Mouse (Mus musculus) forebrain, embryonic 12.5 days (tissue): ENCODE results near the gene Cc2d2a. TPM values are rescaled to one million over a fixed set of nuclear protein-coding genes. Genes with fewer than 3 reads are reported as not detected.

ENCODE experiments used
- ATAC-seq: fragments of 200-750 bp; cut with Nextera tagmentation; 2 replicates; pipeline ENCODE4 v1.8.0; 2017; ENCODE audit warnings: moderate TSS enrichment; ENCODE audit not compliant: low FRiP score
- H3K27ac ChIP-seq: fragments of 300-500 bp; sonication (generic); 2 replicates; pipeline ENCODE4 v1.5.1; 2016; ENCODE audit warnings: mild to moderate bottlenecking
- H3K27me3 ChIP-seq: fragments of 300-500 bp; sonication (generic); 2 replicates; pipeline ENCODE4 v1.6.1; 2016; ENCODE audit warnings: mild to moderate bottlenecking
- H3K36me3 ChIP-seq: fragments of 300-500 bp; sonication (generic); replicated peaks from 2 replicates; pipeline ENCODE4 v1.6.1; 2016; ENCODE audit warnings: mild to moderate bottlenecking
- H3K4me1 ChIP-seq: fragments of 300-500 bp; sonication (generic); 2 replicates; pipeline ENCODE4 v1.6.1; 2016
- H3K4me2 ChIP-seq: fragments of 300-500 bp; sonication (generic); 2 replicates; pipeline ENCODE4 v1.6.1; 2016; ENCODE audit warnings: mild to moderate bottlenecking, moderate library complexity
- H3K4me3 ChIP-seq: fragments of 300-500 bp; sonication (generic); replicated peaks from 2 replicates; pipeline ENCODE4 v1.5.1; 2016; ENCODE audit warnings: mild to moderate bottlenecking
- H3K9ac ChIP-seq: fragments of 300-500 bp; sonication (generic); 2 replicates; pipeline ENCODE4 v1.6.1; 2016; ENCODE audit warnings: mild to moderate bottlenecking
- H3K9me3 ChIP-seq: fragments of 300-500 bp; sonication (generic); 2 replicates; pipeline ENCODE4 v1.6.1; 2016
- WGBS: fragments of 180-500 bp; shearing (Covaris S2); methylation state at CpG from one replicate; pipeline ENCODE4 v1.1.7; 2016; 5-methylcytosine and 5-hydroxymethylcytosine counted together
- polyA plus RNA-seq: library from polyadenylated mRNA; unstranded; fragments of >200 nt; fragmentation: Nextera tagmentation; extraction: Ambion mirVana; gene quantifications from 2 replicates; pipeline ENCODE4 v1.2.1, GENCODE M21; 2016

Gene Cc2d2a
- polyA plus RNA-seq, 1 experiment from 2014 or later: 10.5 TPM

- Histone ChIP-seq H3K9me3 (no peaks in the 10 kb centered on the region), H3K9ac (peak overlapping the region; percentile 67), H3K4me1 (peaks cover 5% of the 10 kb centered on the region; the same call in 1 of the 2 replicates), H3K36me3 (peaks cover 2% of the 10 kb centered on the region; the same call in 1 of the 2 replicates), H3K4me2 (peak overlapping the region; percentile 65), H3K27me3 (no peaks in the 10 kb centered on the region), H3K27ac (peak overlapping the region; percentile 88), H3K4me3 (peak overlapping the region; percentile 51)
- WGBS: 0% methylated on average over 12 of the region's 12 CpGs
- peak; percentile 95 for ATAC-seq
Measured at GRCm38 (mm10) chr5:43672177-43672911, 10.2 kb downstream of the Cc2d2a start.

- H3K9ac ChIP-seq: peak overlapping the region; percentile 67
- H3K36me3 ChIP-seq: peaks cover 2% of the 10 kb centered on the region; the same call in 1 of the 2 replicates
- peaks cover 5% of the 10 kb centered on the region; the same call in 1 of the 2 replicates for H3K4me1 ChIP-seq
- H3K27me3 ChIP-seq: no peaks in the 10 kb centered on the region
- ATAC-seq: no peak
- H3K4me2 ChIP-seq: peak overlapping the region; percentile 65
- peak overlapping the region; percentile 88; the same call in 1 of the 2 replicates for H3K27ac ChIP-seq
- no peaks in the 10 kb centered on the region for H3K9me3 ChIP-seq
- peak overlapping the region; percentile 51 for H3K4me3 ChIP-seq
- WGBS: 79% methylated on average over 2 of the region's 2 CpGs
Measured at GRCm38 (mm10) chr5:43673083-43673482, 10.9 kb downstream of the Cc2d2a start.

- peaks cover 81% of the 10 kb centered on the region for H3K36me3 ChIP-seq
- no peaks in the 10 kb centered on the region for H3K27me3 ChIP-seq
- no peak for ATAC-seq
- WGBS: 93% methylated on average over 5 of the region's 5 CpGs
- H3K4me2 ChIP-seq: no peak overlapping the region
- no peak overlapping the region for H3K9ac ChIP-seq
- no peaks in the 10 kb centered on the region for H3K9me3 ChIP-seq
- H3K4me1 ChIP-seq: no peaks in the 10 kb centered on the region
- no peak overlapping the region for H3K4me3 ChIP-seq
- no peak overlapping the region for H3K27ac ChIP-seq
Measured at GRCm38 (mm10) chr5:43685466-43685865, 23.3 kb downstream of the Cc2d2a start.

GRCm38 (mm10) chr5:43692489-43692888, 30.3 kb downstream of the Cc2d2a start:
- Histone ChIP-seq H3K9me3 (no peaks in the 10 kb centered on the region), H3K4me3 (no peak overlapping the region), H3K9ac (no peak overlapping the region), H3K27me3 (no peaks in the 10 kb centered on the region), H3K27ac (no peak overlapping the region), H3K4me1 (no peaks in the 10 kb centered on the region), H3K36me3 (peaks cover 60% of the 10 kb centered on the region), H3K4me2 (no peak overlapping the region)
- ATAC-seq: no peak
- WGBS: 88% methylated on average over 4 of the region's 4 CpGs

- Histone ChIP-seq H3K4me3 (no peak overlapping the region), H3K36me3 (peaks cover 45% of the 10 kb centered on the region), H3K27me3 (no peaks in the 10 kb centered on the region), H3K27ac (no peak overlapping the region), H3K4me1 (no peaks in the 10 kb centered on the region), H3K4me2 (no peak overlapping the region), H3K9ac (no peak overlapping the region), H3K9me3 (no peaks in the 10 kb centered on the region)
- 93% methylated on average over 3 of the region's 3 CpGs for WGBS
- no peak for ATAC-seq
Measured at GRCm38 (mm10) chr5:43697133-43697532, 35.0 kb downstream of the Cc2d2a start.

GRCm38 (mm10) chr5:43699240-43699639, 37.1 kb downstream of the Cc2d2a start:
- Histone ChIP-seq H3K9me3 (no peaks in the 10 kb centered on the region), H3K9ac (no peak overlapping the region), H3K27me3 (no peaks in the 10 kb centered on the region), H3K4me3 (no peak overlapping the region), H3K27ac (no peak overlapping the region), H3K4me2 (no peak overlapping the region), H3K36me3 (peaks cover 59% of the 10 kb centered on the region), H3K4me1 (no peaks in the 10 kb centered on the region)
- ATAC-seq: no peak

GRCm38 (mm10) chr5:43721538-43722451, 59.6 kb downstream of the Cc2d2a start:
- Histone ChIP-seq H3K9ac (no peak overlapping the region), H3K9me3 (no peaks in the 10 kb centered on the region), H3K36me3 (peaks cover 38% of the 10 kb centered on the region), H3K4me3 (no peak overlapping the region), H3K4me1 (no peaks in the 10 kb centered on the region), H3K4me2 (no peak overlapping the region), H3K27ac (no peak overlapping the region), H3K27me3 (no peaks in the 10 kb centered on the region)
- 75% methylated on average over 5 of the region's 5 CpGs for WGBS
- ATAC-seq: no peak

- Histone ChIP-seq H3K27ac (no peak overlapping the region), H3K27me3 (no peaks in the 10 kb centered on the region), H3K4me2 (no peak overlapping the region), H3K4me3 (no peak overlapping the region), H3K36me3 (peaks cover 37% of the 10 kb centered on the region), H3K4me1 (no peaks in the 10 kb centered on the region), H3K9me3 (no peaks in the 10 kb centered on the region), H3K9ac (no peak overlapping the region)
- 89% methylated on average over 6 of the region's 6 CpGs for WGBS
- no peak for ATAC-seq
Measured at GRCm38 (mm10) chr5:43722452-43722783, 60.3 kb downstream of the Cc2d2a start.

- no peak overlapping the region for H3K9ac ChIP-seq
- 91% methylated on average over 7 of the region's 7 CpGs for WGBS
- H3K4me3 ChIP-seq: no peak overlapping the region
- ATAC-seq: no peak
- H3K4me2 ChIP-seq: no peak overlapping the region
- no peaks in the 10 kb centered on the region for H3K9me3 ChIP-seq
- no peak overlapping the region for H3K27ac ChIP-seq
- peaks cover 30% of the 10 kb centered on the region for H3K36me3 ChIP-seq
- H3K4me1 ChIP-seq: 0 out of 2 replicates have a peak, but pooled peaks cover 3% of the 10 kb centered on the region
- no peaks in the 10 kb centered on the region for H3K27me3 ChIP-seq
Measured at GRCm38 (mm10) chr5:43723830-43724229, 61.7 kb downstream of the Cc2d2a start.

GRCm38 (mm10) chr5:43728375-43729165, 66.4 kb downstream of the Cc2d2a start:
- Histone ChIP-seq H3K9ac (no peak overlapping the region), H3K27me3 (no peaks in the 10 kb centered on the region), H3K36me3 (peaks cover 26% of the 10 kb centered on the region), H3K4me1 (0 out of 2 replicates have a peak, but pooled peaks cover 3% of the 10 kb centered on the region), H3K4me3 (no peak overlapping the region), H3K4me2 (no peak overlapping the region), H3K27ac (no peak overlapping the region), H3K9me3 (no peaks in the 10 kb centered on the region)
- ATAC-seq: no peak
- WGBS: 89% methylated on average over 11 of the region's 11 CpGs

GRCm38 (mm10) chr5:43732381-43732780, 70.2 kb downstream of the Cc2d2a start:
- peaks cover 25% of the 10 kb centered on the region for H3K36me3 ChIP-seq
- 75% methylated on average over 8 of the region's 8 CpGs for WGBS
- H3K4me1 ChIP-seq: 0 out of 2 replicates have a peak, but pooled peaks cover 3% of the 10 kb centered on the region
- no peak overlapping the region for H3K4me2 ChIP-seq
- no peak overlapping the region for H3K4me3 ChIP-seq
- no peak overlapping the region for H3K9ac ChIP-seq
- ATAC-seq: no peak
- no peaks in the 10 kb centered on the region for H3K9me3 ChIP-seq
- no peak overlapping the region for H3K27ac ChIP-seq
- H3K27me3 ChIP-seq: no peaks in the 10 kb centered on the region

- ATAC-seq: no peak
- H3K4me2 ChIP-seq: no peak overlapping the region
- H3K4me3 ChIP-seq: no peak overlapping the region
- H3K36me3 ChIP-seq: peaks cover 20% of the 10 kb centered on the region
- WGBS: 95% methylated on average over 1 of the region's 1 CpGs
- H3K4me1 ChIP-seq: no peaks in the 10 kb centered on the region
- H3K27me3 ChIP-seq: no peaks in the 10 kb centered on the region
- no peaks in the 10 kb centered on the region for H3K9me3 ChIP-seq
- no peak overlapping the region for H3K9ac ChIP-seq
- no peak overlapping the region for H3K27ac ChIP-seq
Measured at GRCm38 (mm10) chr5:43744187-43744586, 82.0 kb downstream of the Cc2d2a start.
